Mouse (Mus musculus): ENCODE measurements around the gene Klf16.

The Klf16 gene

GRCm38 (mm10) chr10:80577195-80578130, at the start of gene Klf16:
Gene Klf16, minus strand, starts transcription at chr10:80577321.
- peak; percentile 96 for DNase-seq (ENCODE audit: low read depth, low spot score)

- no peak for DNase-seq (ENCODE audit: low read depth, low spot score)
These were observed 48.6 kb upstream of the Klf16 start for GRCm38 (mm10) chr10:80625764-80626163.

GRCm38 (mm10) chr10:80623457-80624191, 46.5 kb upstream of the Klf16 start:
- no peak for DNase-seq (ENCODE audit: low read depth, low spot score)

- no peak for DNase-seq (ENCODE audit: low read depth, low spot score)
These were observed 45.7 kb upstream of the Klf16 start, which contains the start of gene Csnk1g2 for GRCm38 (mm10) chr10:80622661-80623456. Gene Csnk1g2, plus strand, starts transcription at chr10:80622838.

GRCm38 (mm10) chr10:80621940-80622660, 45.0 kb upstream of the Klf16 start:
- peak; percentile 100 for DNase-seq (ENCODE audit: low read depth, low spot score)

- no peak for DNase-seq (ENCODE audit: low read depth, low spot score)
These were observed 44.5 kb upstream of the Klf16 start for GRCm38 (mm10) chr10:80621690-80621939.

GRCm38 (mm10) chr10:80620796-80621689, 43.9 kb upstream of the Klf16 start:
- no peak for DNase-seq (ENCODE audit: low read depth, low spot score)

- no peak for DNase-seq (ENCODE audit: low read depth, low spot score)
These were observed 43.2 kb upstream of the Klf16 start for GRCm38 (mm10) chr10:80620365-80620764.

GRCm38 (mm10) chr10:80619465-80620244, 42.5 kb upstream of the Klf16 start:
- no peak for DNase-seq (ENCODE audit: low read depth, low spot score)

- DNase-seq (ENCODE audit: low read depth, low spot score): no peak
These were observed 41.1 kb upstream of the Klf16 start for GRCm38 (mm10) chr10:80618181-80618580.

- no peak for DNase-seq (ENCODE audit: low read depth, low spot score)
These were observed 37.2 kb upstream of the Klf16 start for GRCm38 (mm10) chr10:80614351-80614750.

GRCm38 (mm10) chr10:80613821-80614220, 36.7 kb upstream of the Klf16 start:
- DNase-seq (ENCODE audit: low read depth, low spot score): no peak

- DNase-seq (ENCODE audit: low read depth, low spot score): no peak
These were observed 34.8 kb upstream of the Klf16 start for GRCm38 (mm10) chr10:80611905-80612304.

- DNase-seq (ENCODE audit: low read depth, low spot score): no peak
These were observed 33.9 kb upstream of the Klf16 start for GRCm38 (mm10) chr10:80611024-80611423.

- no peak for DNase-seq (ENCODE audit: low read depth, low spot score)
These were observed 33.1 kb upstream of the Klf16 start for GRCm38 (mm10) chr10:80610116-80610785.

- DNase-seq (ENCODE audit: low read depth, low spot score): no peak
These were observed 32.3 kb upstream of the Klf16 start for GRCm38 (mm10) chr10:80609269-80609924.

GRCm38 (mm10) chr10:80608435-80608834, 31.3 kb upstream of the Klf16 start:
- no peak for DNase-seq (ENCODE audit: low read depth, low spot score)

GRCm38 (mm10) chr10:80606737-80607350, 29.7 kb upstream of the Klf16 start:
- DNase-seq (ENCODE audit: low read depth, low spot score): no peak
